Mouse (Mus musculus): Measurements from ENCODE around the gene Idi2. TPM values are rescaled to one million over a fixed set of nuclear protein-coding genes. Genes with fewer than 3 reads are reported as not detected.
"Not testable (repeated sequence)": the region's sequence is repeated elsewhere in the genome, so short reads cannot be mapped to it uniquely, and the experiment has no call there.

Gene Idi2
- total RNA-seq, 4 experiments from 2014 or later: not detected

- DNase-seq (ENCODE audit: low spot score in 2 of 2): peak; percentile 90 to 95
Measured at GRCm38 (mm10) chr13:8995990-8996786, 43.5 kb downstream of the Idi2 start, which contains the start of gene Gtpbp4. Gene Gtpbp4, minus strand, starts transcription at chr13:8996083.

- not testable (repeated sequence) for DNase-seq (ENCODE audit: low spot score in 2 of 2)
Measured at GRCm38 (mm10) chr13:8997221-8997620, 44.6 kb downstream of the Idi2 start.

- DNase-seq (ENCODE audit: low spot score in 2 of 2): no peak
Measured at GRCm38 (mm10) chr13:8999464-8999863, 46.8 kb downstream of the Idi2 start.

- no peak for DNase-seq (ENCODE audit: low spot score in 2 of 2)
Measured at GRCm38 (mm10) chr13:9003306-9003705, 50.6 kb downstream of the Idi2 start.

Small RNA genes lying within 50 kb of the gene (microRNA-seq; reads per million reads assigned to microRNA genes)
- not detected for gene Gm22750

Other genes starting within 250 kb of the Idi2 start
- gene Wdr37, start 81.0 kb upstream of the Idi2 start, total RNA-seq (2022): 10 to 100 TPM; 27.4 to 33.8 (median 29.9) TPM
- gene Idi1, start 67.4 kb upstream of the Idi2 start, total RNA-seq (2022): 1 to 10 TPM; 5.3 to 6.8 (median 5.6) TPM
- not detected for gene Gm9745, start 4.6 kb upstream of the Idi2 start, total RNA-seq (2022)
- 10 to 100 TPM; 41.6 to 46.7 (median 45.7) TPM for gene Gtpbp4, start 43.2 kb downstream of the Idi2 start, total RNA-seq (2022)
- 10 to 100 TPM; 61.6 to 73.6 (median 64.8) TPM for gene Larp4b, start 141.0 kb downstream of the Idi2 start, total RNA-seq (2022)